Mouse (Mus musculus) ES-E14 (cell line): ENCODE measurements at regions not wholly inside any gene's neighbourhood (a gene's known extent, or its start where the extent isn't known, plus 50 kb on each side); places are given as distances from the start of the nearest gene placed in this dataset.

ENCODE experiments used
- DNase-seq: peaks from one replicate; pipeline ENCODE4 v3.0.0-alpha.2; 2013; ENCODE audit warnings: low read depth, low spot score
- H3K27ac ChIP-seq: 2 replicates; pipeline ENCODE4 v1.5.1; 2012; ENCODE audit warnings: low read depth, mild to moderate bottlenecking, low read length, moderate library complexity, mixed read lengths; ENCODE audit not compliant: poor library complexity, insufficient read depth, severe bottlenecking
- H3K36me3 ChIP-seq: 2 replicates; pipeline ENCODE4 v1.6.1; 2012; ENCODE audit warnings: mild to moderate bottlenecking, low read length, moderate library complexity, mixed read lengths; ENCODE audit not compliant: control insufficient read depth, poor library complexity, insufficient read depth, severe bottlenecking
- H3K4me1 ChIP-seq, 2 experiments: fragments of 150-350 bp in 1 of 2; sonication (generic) in 1 of 2; 2 replicates each; pipeline ENCODE4 v1.6.1; 2012; ENCODE audit warnings: low read length in 2 of 2, mild to moderate bottlenecking in 1 of 2, mixed read lengths in 1 of 2; ENCODE audit not compliant: control insufficient read depth in 2 of 2, insufficient read depth in 2 of 2, poor library complexity in 1 of 2
- H3K4me3 ChIP-seq, 2 experiments: fragments of 150-350 bp in 1 of 2; sonication (generic) in 1 of 2; 2 replicates each; pipeline ENCODE4 v1.5.1; 2012; ENCODE audit warnings: low read length in 2 of 2, low read depth in 1 of 2, mild to moderate bottlenecking in 1 of 2, mixed read lengths in 1 of 2; ENCODE audit not compliant: insufficient read depth in 1 of 2, poor library complexity in 1 of 2, severe bottlenecking in 1 of 2
- H3K9ac ChIP-seq: 2 replicates; pipeline ENCODE4 v1.6.1; 2012; ENCODE audit warnings: low read depth, mild to moderate bottlenecking, low read length, mixed read lengths; ENCODE audit not compliant: poor library complexity, insufficient read depth, severe bottlenecking
- H3K9me3 ChIP-seq: fragments of 150-350 bp; sonication (generic); 2 replicates; pipeline ENCODE4 v1.6.1; 2012; ENCODE audit warnings: low read depth, mild to moderate bottlenecking, low read length; ENCODE audit not compliant: control insufficient read depth, insufficient read depth
- CHD2 ChIP-seq: IDR thresholded peaks from 2 replicates; pipeline ENCODE4 v1.6.1; 2014; ENCODE audit warnings: mild to moderate bottlenecking, low read depth, low read length, inconsistent platforms
- HCFC1 ChIP-seq: IDR thresholded peaks from 2 replicates; pipeline ENCODE4 v1.6.1; 2012; ENCODE audit warnings: low read length, inconsistent platforms, borderline replicate concordance; ENCODE audit not compliant: insufficient read depth
- MAFK ChIP-seq: IDR thresholded peaks from 2 replicates; pipeline ENCODE4 v1.6.1; 2014; ENCODE audit warnings: mild to moderate bottlenecking, low read depth, low read length, inconsistent platforms; ENCODE audit not compliant: insufficient read depth
- ZC3H11A ChIP-seq: IDR thresholded peaks from 2 replicates; pipeline ENCODE4 v1.6.1; 2012; ENCODE audit warnings: low read depth, mild to moderate bottlenecking, inconsistent platforms, low read length, borderline replicate concordance
- ZNF384 ChIP-seq: IDR thresholded peaks from 2 replicates; pipeline ENCODE4 v1.6.1; 2012; ENCODE audit warnings: low read depth, low read length, inconsistent platforms
- in situ Hi-C, 2 experiments: fragments of 600-800 bp; cut with MboI; formaldehyde crosslinking; loops; one replicate each; pipeline ENCODE4 v1.15.1; 2025; ENCODE audit warnings: low sequenced_read_pairs in 2 of 2, inconsistent platforms in 1 of 2; ENCODE audit not compliant: unreplicated experiment in 2 of 2

DNA sequence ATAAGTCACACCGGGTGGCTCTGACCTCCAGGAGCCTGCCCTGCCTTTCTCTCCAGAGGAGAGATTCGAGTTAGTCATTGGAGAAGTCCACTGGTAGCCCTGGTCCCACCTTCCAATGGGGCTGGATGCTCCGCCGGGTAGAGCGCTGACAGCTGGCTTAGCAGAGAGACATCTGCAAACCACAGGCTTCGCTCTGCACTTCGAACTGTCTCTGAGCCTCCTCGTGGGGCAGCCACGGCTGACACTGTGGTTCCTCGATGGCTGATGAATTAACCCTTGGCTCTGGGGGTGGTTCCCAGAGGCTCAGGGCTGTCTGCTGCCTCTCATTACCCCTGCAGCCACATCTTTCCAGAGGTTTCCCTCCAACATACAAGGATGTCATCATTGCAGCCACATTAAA lies 211.9 kb downstream of the Cdc5l start:
- Histone ChIP-seq H3K4me3 (no peak overlapping the region), H3K27ac (no peak overlapping the region), H3K9ac (no peak overlapping the region), H3K36me3 (no peaks in the 10 kb centered on the region), H3K9me3 (no peaks in the 10 kb centered on the region), H3K4me1 (no peaks in the 10 kb centered on the region)
- TF ChIP-seq ZNF384 = no peak
- no peak for TF ChIP-seq HCFC1
- TF ChIP-seq ZC3H11A = no peak
- TF ChIP-seq CHD2 = no peak
- TF ChIP-seq MAFK = no peak
- no peak for DNase-seq
- in situ Hi-C loops = no loop called here

- in situ Hi-C loops = no loop called here
- DNase-seq = no peak
- H3K9ac ChIP-seq = no peak overlapping the region
- TF ChIP-seq CHD2 (no peak), ZNF384 (no peak), MAFK (no peak), HCFC1 (no peak), ZC3H11A (no peak)
- H3K4me1 ChIP-seq = no peaks in the 10 kb centered on the region
- no peak overlapping the region for H3K4me3 ChIP-seq
- no peaks in the 10 kb centered on the region for H3K9me3 ChIP-seq
- no peaks in the 10 kb centered on the region for H3K36me3 ChIP-seq
- no peak overlapping the region for H3K27ac ChIP-seq
These were observed 216.4 kb downstream of the Cdc5l start for GRCm38 (mm10) chr17:45217126-45217525.

DNA sequence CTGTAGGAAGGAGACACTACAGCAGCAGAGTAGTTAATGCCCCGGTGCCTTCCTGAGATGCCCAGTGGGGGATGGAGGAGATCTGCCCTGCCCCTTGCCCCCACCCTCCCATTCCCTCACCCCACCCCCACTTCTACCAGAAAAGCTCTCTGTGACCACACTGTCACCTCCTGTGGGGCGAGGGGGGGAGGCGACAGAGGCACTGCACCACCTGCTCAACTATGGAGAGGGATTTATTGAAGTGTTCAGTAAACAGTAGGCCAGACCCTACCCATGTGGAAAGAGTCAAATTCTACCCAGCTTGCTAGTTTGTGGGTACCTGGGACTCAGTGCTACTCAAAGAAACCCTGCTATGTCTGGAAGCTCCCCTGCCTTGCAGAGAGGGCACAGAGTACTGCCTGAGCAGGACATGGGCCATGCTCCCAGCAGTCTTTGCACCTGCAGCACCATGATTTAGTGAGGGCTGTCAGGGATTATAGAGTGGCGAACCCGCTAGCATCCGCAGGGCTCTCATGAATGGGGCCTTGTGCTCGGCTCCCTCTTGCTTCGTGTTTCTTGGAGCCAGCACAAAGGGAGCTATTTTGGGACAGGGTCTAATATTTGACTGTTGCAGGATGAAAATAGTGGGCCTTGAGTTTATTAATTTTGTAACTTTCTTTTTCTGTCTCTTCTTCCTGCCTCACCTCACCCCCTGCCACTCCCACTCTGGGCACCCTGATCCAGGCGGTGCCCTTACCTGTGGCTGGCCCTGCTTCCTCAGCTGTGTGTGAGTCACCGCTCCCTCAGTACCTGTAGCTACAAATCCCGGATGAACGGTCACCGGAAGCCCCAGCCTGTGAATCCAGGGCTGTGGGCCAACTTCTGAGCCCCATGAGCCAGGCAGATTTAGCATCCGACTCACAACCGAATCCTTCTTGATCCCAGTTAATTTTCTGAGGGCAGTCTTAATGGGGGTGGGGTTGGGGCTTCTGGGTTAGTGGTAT lies 218.2 kb downstream of the Cdc5l start:
- in situ Hi-C loops = no loop called here
- H3K36me3 ChIP-seq = no peaks in the 10 kb centered on the region
- no peak overlapping the region for H3K9ac ChIP-seq
- no peak overlapping the region for H3K27ac ChIP-seq
- no peaks in the 10 kb centered on the region for H3K4me1 ChIP-seq
- H3K4me3 ChIP-seq = no peak overlapping the region
- TF ChIP-seq HCFC1 (no peak), MAFK (no peak), ZC3H11A (no peak), CHD2 (no peak), ZNF384 (no peak)
- DNase-seq = no peak
- no peaks in the 10 kb centered on the region for H3K9me3 ChIP-seq

GRCm38 (mm10) chr17:45210984-45211383 lies 222.6 kb downstream of the Cdc5l start:
- Histone ChIP-seq H3K36me3 (no peaks in the 10 kb centered on the region), H3K4me1 (no peaks in the 10 kb centered on the region), H3K4me3 (no peak overlapping the region), H3K9me3 (no peaks in the 10 kb centered on the region), H3K27ac (no peak overlapping the region), H3K9ac (no peak overlapping the region)
- TF ChIP-seq CHD2 = no peak
- TF ChIP-seq ZC3H11A = no peak; the same call in 1 of the 2 replicates
- TF ChIP-seq ZNF384 = no peak
- TF ChIP-seq MAFK = no peak
- TF ChIP-seq HCFC1 = no peak
- in situ Hi-C loops = no loop called here
- DNase-seq = peak; percentile 17

- H3K36me3 ChIP-seq = no peaks in the 10 kb centered on the region
- H3K27ac ChIP-seq = no peak overlapping the region
- no peak overlapping the region for H3K9ac ChIP-seq
- no peak overlapping the region for H3K4me3 ChIP-seq
- DNase-seq = no peak
- in situ Hi-C loops = no loop called here
- no peaks in the 10 kb centered on the region for H3K4me1 ChIP-seq
- TF ChIP-seq ZNF384 (no peak), MAFK (no peak), HCFC1 (no peak), CHD2 (no peak), ZC3H11A (no peak)
- no peaks in the 10 kb centered on the region for H3K9me3 ChIP-seq
These were observed 224.2 kb downstream of the Cdc5l start for GRCm38 (mm10) chr17:45209387-45209663.
